Mouse (Mus musculus): ENCODE measurements at regions not wholly inside any gene's neighbourhood (a gene's known extent, or its start where the extent isn't known, plus 50 kb on each side); places are given as distances from the start of the nearest gene placed in this dataset.

DNA sequence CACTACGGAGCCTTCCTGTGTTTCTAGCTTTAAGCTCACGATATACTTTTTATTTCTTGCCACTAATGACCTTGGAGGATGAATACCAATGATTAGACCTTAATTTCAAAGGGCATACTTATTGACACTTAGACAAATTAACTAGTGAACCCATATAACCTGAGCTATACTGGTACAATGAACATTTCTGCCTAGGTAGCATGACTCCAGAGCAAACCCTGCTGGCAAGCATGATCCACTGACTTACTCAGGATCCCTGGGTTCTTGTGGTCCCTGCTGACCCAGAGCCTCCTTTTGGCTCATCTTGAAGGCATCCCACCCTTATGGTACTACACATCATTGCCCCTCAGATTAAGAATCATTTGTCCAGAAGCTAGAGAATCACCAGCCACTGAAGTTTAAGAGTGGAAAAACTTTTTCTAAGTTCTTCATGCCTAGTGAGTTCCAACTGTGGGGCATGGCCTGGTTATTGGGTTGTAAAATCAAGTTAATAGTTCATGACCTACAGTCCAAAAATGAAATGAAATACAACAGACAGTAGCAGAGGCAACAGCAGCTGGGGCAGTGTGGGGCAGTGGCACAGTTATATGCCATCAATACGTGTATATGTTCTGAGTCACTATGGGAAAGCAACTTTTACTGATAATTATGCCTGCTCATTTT is 1408.5 kb upstream of the A1bg start:
- ATAC-seq (replicated peaks; ENCODE audit: poor library complexity, severe bottlenecking), result no peak

- ATAC-seq (replicated peaks; ENCODE audit: poor library complexity, severe bottlenecking), result no peak
Observed at GRCm38 (mm10) chr15:62328920-62329319, 1406.1 kb upstream of the A1bg start.

GRCm38 (mm10) chr15:62328305-62328881 is 1405.6 kb upstream of the A1bg start:
- ATAC-seq (replicated peaks; ENCODE audit: poor library complexity, severe bottlenecking), result no peak

- no peak for ATAC-seq (replicated peaks; ENCODE audit: poor library complexity, severe bottlenecking)
Observed at GRCm38 (mm10) chr15:62327481-62327880, 1404.7 kb upstream of the A1bg start.

DNA sequence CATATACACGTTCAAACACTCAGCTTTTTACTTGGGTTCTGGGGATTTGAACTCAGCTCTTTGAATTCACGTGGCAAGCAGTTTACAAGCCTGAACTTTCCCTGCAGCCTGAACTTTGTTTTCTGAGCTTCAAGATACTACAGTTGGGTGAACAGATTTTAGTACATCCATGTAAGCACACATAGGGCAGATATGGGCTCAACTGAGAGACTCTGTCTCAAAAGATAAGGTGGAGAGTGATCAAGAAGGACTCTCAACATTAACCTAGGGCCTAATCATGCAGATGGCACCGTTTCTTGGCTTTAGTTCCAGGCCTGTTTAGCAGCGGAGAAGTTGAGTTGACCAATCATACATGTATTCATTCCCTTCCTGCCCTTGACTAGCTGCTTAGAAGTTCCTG is 1403.7 kb upstream of the A1bg start:
- no peak for ATAC-seq (replicated peaks; ENCODE audit: poor library complexity, severe bottlenecking)

DNA sequence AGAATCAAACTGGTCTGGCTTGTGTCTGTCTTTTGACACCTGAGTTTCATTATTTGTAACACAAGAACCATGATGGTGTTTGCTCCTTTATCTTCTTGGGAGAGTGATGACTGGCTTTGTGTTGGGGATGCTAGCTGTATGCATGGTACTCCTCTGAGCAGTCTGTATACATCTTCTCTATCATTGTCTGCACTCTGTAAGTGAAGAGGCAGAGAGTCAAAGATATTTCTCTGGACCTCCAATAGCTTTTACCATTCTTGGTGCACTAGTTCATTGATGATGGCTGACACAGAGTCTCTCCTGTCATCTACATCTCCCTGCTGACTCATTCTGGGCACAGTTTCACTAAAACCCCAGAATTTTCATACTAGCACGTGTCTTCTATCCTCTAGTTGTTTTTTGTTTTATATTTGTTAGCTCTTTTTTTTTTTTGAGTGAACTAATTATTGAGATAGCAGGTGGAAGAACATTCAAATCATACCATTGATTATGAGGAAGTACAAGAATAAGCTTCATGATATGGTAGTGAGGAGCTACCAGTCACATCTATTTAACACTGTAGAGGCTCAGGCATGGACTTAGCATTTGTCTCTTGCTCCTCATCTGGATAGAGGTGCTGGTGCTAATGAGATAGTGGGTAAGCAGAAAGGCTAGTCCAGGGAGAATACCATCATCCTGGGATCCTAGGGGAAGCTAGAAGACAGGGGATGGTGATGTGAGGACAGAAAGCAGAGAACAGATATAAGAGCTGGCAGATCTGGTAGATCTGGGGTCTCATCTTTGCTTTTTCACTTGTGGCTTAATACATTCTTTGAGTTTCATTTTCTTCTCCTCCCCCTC is 1402.9 kb upstream of the A1bg start:
- ATAC-seq (replicated peaks; ENCODE audit: poor library complexity, severe bottlenecking), result no peak

DNA sequence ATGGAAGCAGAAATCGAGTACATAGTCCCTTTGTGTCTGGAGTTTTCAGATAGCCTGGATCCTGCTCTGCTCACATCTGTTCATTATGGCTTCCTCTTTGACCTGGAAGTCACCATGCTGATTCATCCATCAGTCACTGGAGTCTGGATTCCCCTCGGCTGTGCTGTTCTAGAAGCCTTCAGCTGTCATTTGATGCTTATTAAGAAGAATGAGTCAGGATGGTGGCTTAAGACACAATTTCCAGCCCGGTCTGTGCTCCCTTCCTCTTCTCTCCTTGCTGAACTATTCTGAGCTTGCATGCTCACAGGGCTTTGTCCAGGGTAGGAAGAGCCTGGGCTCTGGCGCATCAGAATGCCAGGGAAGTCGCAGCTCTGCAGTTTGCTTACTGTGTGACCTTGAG is 1398.2 kb upstream of the A1bg start:
- no peak for ATAC-seq (replicated peaks; ENCODE audit: poor library complexity, severe bottlenecking)

GRCm38 (mm10) chr15:62314449-62314848 is 1391.6 kb upstream of the A1bg start:
- no peak for ATAC-seq (replicated peaks; ENCODE audit: poor library complexity, severe bottlenecking)

DNA sequence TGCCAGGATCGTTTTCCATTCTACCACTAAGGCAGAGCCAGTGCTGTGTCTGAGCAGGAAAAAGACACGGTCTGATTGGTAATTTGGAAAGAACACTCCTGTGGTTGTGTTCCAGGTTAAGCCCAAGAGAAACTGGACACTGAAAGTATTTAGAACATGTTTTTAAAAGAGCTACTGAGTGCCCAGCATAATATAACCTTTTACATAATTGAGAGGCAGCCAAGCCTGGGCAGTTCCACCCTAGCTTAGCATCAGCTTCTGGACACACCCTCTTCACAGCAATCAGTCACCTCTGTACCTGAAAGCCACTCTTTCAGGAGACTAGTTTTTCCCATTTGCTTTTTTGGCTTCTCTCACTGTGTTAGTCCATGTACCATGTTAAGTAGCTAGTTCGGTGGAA is 1379.4 kb upstream of the A1bg start:
- no peak for ATAC-seq (replicated peaks; ENCODE audit: poor library complexity, severe bottlenecking)

- ATAC-seq (replicated peaks; ENCODE audit: poor library complexity, severe bottlenecking), result no peak
Observed at GRCm38 (mm10) chr15:62301567-62301966, 1378.8 kb upstream of the A1bg start.

GRCm38 (mm10) chr15:62297138-62297537 is 1374.3 kb upstream of the A1bg start:
- ATAC-seq (replicated peaks; ENCODE audit: poor library complexity, severe bottlenecking), result no peak

DNA sequence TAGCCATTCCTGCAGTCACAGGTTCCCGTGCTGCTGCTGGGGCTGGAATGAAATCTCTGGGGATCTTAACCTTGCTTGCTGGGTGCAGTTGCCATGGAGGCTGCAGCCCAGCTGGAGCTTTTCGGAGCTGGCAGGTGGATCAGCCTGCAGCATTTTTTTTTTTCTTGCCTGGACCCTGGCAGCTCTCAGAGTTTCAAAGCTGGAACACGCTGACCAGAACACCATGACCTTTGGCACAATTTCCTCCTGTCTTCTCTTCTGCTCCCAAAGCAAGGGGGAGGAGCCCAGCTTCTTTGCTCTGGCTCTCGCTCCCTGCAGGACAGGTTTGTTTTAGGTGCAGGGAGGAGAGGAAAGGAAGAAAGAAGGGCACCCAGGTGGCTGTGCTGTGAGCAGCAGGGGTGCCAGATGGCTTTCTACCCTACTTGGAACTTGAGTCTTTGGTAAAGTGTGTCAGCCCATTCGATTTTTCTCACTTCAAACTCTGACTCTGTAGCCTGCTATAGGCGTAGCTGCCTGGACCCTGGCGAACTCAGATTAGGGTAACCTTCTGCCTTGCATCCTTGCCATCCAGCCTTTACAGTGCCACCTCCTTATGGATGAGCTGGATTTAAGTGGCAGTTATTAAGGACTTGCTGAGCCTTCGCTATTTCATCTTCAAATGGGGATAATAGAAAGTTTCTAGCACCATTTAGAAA is 1372.6 kb upstream of the A1bg start:
- ATAC-seq (replicated peaks; ENCODE audit: poor library complexity, severe bottlenecking), result no peak

- no peak for ATAC-seq (replicated peaks; ENCODE audit: poor library complexity, severe bottlenecking)
Observed at GRCm38 (mm10) chr15:62294786-62295185, 1372.0 kb upstream of the A1bg start.

DNA sequence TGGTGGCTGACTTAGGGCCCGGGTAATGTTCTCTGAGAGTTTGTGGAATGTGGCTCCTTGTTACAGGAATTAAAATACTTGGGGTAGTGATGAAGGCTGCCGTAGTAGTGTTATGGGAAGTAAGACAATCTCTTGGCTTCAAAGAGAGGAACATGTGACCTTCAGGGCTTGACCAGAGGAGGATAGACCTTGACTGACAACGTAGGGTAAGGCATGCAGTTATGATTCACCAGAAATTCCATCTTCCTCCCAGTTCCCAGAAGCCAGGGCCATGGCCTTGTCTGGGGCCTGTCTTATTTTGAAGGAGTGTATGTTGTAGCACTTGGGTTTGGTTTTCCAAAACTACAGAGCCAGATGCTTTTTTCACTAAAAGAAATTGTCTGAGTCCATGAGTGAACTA is 1370.1 kb upstream of the A1bg start:
- no peak for ATAC-seq (replicated peaks; ENCODE audit: poor library complexity, severe bottlenecking)

DNA sequence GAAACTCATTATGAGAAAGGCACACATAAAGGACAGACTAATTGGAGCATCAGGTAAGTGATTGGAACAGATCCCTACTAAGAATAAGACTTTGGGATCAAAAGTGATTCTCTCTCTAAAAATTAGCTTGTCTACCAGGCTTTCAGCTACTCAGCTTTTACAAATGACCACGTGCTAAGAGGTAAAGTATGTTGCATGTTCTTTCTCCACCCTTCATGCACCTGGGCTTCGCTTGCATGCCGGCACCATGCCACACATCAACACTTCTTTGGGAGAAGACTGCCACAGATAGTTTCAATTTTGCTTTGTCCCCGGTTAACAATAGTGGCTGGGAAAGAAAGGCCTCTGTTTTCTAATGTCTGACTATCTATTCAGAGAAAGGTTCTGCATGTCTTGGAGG is 1367.9 kb upstream of the A1bg start:
- ATAC-seq (replicated peaks; ENCODE audit: poor library complexity, severe bottlenecking), result no peak

- ATAC-seq (replicated peaks; ENCODE audit: poor library complexity, severe bottlenecking), result no peak
Observed at GRCm38 (mm10) chr15:62286666-62287655, 1364.1 kb upstream of the A1bg start.

DNA sequence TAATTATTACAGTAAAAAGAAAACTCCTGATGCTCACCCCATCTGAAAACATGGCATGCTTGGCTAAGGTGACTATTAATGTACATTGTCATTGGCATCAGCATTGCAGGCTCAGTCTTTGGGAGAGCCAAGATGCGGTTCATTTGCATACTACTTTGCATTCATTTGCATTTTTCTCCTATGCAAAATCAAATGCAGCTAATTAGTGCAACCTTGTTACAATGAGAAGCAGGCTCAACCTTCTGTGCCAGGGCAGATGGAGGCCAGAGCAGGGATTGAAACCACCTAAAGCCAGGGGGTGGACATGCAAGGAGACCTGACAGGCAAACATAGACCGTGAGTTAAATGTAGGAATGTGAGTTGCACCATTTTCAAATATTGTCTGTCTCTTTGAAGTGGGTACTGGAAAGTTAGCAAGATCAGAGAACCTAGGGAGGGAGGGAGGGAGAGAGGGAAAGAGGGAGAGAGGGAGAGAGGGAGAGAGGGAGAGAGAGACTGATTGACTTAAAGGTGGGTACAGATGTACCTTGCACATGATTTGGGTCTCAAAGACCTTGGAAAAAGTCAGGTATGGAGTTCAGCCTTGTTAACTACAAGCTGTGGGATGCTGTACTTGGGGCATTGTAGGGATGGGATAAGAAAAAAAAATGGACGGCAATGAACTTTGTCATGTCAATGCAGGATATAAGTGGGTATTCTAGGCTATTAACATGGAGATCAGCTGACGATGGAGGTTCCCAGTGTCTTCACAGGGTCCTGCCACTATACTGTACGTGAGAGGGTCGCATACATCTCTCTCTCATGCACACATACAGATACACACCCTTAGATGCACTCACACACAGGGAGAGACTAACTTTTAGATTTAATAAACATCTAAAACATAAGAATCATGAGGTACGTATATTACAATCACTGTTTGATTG is 1362.1 kb upstream of the A1bg start:
- no peak for ATAC-seq (replicated peaks; ENCODE audit: poor library complexity, severe bottlenecking)

- no peak for ATAC-seq (replicated peaks; ENCODE audit: poor library complexity, severe bottlenecking)
Observed at GRCm38 (mm10) chr15:62283661-62284429, 1361.0 kb upstream of the A1bg start.

All from granulocyte monocyte progenitor cell, adult 5-6 weeks (primary cell).